Mouse (Mus musculus) stomach, postnatal 0 days (tissue): Measurements from ENCODE around the gene Pde4c.

Source experiments
- CTCF ChIP-seq: IDR thresholded peaks from 2 replicates; pipeline ENCODE4 v1.5.1; 2016; ENCODE audit warnings: antibody characterized with exemption, low read depth, mild to moderate bottlenecking, moderate library complexity
- EP300 ChIP-seq: optimal IDR thresholded peaks from 2 replicates; pipeline ENCODE3; 2016; ENCODE audit warnings: antibody characterized with exemption

DNA sequence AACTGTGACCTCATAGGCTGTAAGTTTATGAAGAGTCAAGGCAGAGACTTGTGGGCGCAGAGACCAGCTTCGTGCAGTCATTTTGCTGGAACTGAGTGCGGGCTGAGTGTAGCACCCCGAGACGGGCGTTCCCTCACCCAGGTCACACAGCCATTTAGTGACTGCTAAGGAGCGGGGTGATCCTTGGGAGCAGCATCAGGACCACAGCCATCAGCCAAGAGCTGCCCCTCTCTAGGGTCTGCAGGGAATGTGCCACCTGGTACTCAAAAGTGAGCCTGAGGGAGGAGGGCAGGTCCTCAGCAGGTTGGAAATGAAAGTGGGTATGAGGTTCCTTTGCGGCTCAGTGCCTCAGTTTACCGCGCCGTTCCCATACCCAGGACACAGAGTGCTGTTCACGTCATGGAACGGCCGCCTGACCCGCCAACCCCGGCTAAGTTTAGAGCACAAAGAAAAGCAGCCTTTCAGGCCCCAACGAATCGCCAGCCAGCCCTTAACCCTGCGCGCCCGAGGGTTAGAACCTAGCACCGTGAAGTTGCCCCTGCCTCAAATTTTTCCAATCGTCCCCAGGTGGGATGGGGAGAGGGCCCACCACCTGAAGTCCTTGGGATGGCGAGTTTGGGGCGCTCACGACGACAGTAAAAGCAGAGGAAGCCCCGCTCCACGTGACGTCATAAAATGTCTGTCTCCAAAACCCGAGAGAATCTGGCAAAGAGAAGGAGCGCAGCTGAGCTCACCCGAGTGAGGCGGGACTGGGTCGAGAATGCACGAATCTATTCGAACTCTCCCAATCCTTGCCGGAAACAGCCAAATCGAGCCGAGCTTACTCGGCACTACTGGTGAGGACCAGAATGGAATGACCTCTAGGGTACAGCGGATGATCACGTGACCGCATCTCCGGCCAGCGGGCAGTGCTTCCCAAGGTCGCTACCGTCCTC is 20.4 kb downstream of the Pde4c start:
- TF ChIP-seq CTCF, result no peak
- TF ChIP-seq EP300, result no peak
